Mouse (Mus musculus) bone marrow, adult 2 months (tissue): Measurements from ENCODE around the gene Il12rb1.

Experiments
- CTCF ChIP-seq: fragments of 200-500 bp; IDR thresholded peaks from 2 replicates; pipeline ENCODE4 v1.5.1; 2011; ENCODE audit warnings: low read length, control low read depth; ENCODE audit not compliant: control insufficient read depth, insufficient read depth
- POLR2A ChIP-seq: fragments of 200-500 bp; IDR thresholded peaks from 2 replicates; pipeline ENCODE4 v1.6.1; 2011; ENCODE audit warnings: low read depth, mild to moderate bottlenecking, control low read depth, low read length, borderline replicate concordance; ENCODE audit not compliant: control insufficient read depth

DNA sequence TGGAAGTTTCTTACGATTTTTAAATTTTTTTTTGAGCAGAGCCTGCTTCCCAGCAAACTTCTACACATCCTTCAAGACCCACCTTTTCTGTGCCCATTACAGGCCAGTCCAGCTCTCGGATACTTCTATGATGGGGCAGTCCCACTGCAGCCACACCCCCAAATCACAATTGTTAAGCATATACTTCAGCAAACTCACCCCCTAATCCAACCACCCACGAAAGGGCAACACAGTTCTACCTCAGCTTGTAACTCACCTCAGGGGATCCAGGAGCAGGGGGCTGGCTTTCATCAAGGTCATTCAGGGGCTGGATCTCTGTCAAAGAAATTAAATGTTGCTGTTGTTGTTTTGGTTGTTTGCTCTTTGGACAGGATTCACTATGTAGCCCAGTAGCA, 21.2 kb upstream of the Il12rb1 start:
- TF ChIP-seq CTCF: no peak
- TF ChIP-seq POLR2A: no peak
